Mouse (Mus musculus) liver, embryonic 14.5 days (tissue): ENCODE measurements at regions not wholly inside any gene's neighbourhood (a gene's known extent, or its start where the extent isn't known, plus 50 kb on each side); places are given as distances from the start of the nearest gene placed in this dataset.

Source experiments
- CTCF ChIP-seq: IDR thresholded peaks from 2 replicates; pipeline ENCODE4 v1.5.1; 2016; ENCODE audit warnings: antibody characterized with exemption, low read depth, control low read depth
- EP300 ChIP-seq: IDR thresholded peaks from 2 replicates; pipeline ENCODE4 v1.6.1; 2016; ENCODE audit warnings: antibody characterized with exemption, low read depth

GRCm38 (mm10) chr17:14608845-14609244 lies 85.2 kb downstream of the Thbs2 start:
- TF ChIP-seq CTCF = no peak
- no peak for TF ChIP-seq EP300
